Comparison of ENCODE assay signal across 22 mouse cellular contexts in genomic region chr10:92937741-92938285, GRCm38 (mm10).
DNase-seq lines count a peak whose midpoint lies in the region; ATAC-seq and TF ChIP-seq lines count a peak whose summit lies in the region.
"Had no signal": no experiment of that assay in that cellular context is flagged by ENCODE, and none has a peak within 500 bp of the region (broad histone marks: within the 10 kb centered on the region; RNA-seq: fewer than 3 reads in every experiment).

No protein-coding gene starts in this region.

- TF ChIP-seq CTCF in kidney, postnatal 0 days (IDR thresholded peaks at IDR 0.05; ENCODE audit: low read depth), result no peak

- H3K4me2 ChIP-seq in kidney, postnatal 0 days (ENCODE audit: low read length), result no peak overlapping the region
- H3K4me2 ChIP-seq: forebrain, embryonic 13.5 days; heart, embryonic 15.5 days; hindbrain, embryonic 12.5 days; limb, embryonic 15.5 days; liver, embryonic 15.5 days; midbrain, embryonic 12.5 days; neural tube, embryonic 12.5 days had no signal

- no peak overlapping the region for H3K4me3 ChIP-seq in kidney, postnatal 0 days (replicated peaks; ENCODE audit: low read depth, low read length)
- H3K4me3 ChIP-seq: erythroblast, embryonic 14.5 days; forebrain, embryonic 13.5 days; heart, embryonic 15.5 days; hindbrain, embryonic 12.5 days; limb, embryonic 15.5 days; liver, embryonic 15.5 days; midbrain, embryonic 12.5 days; neural tube, embryonic 12.5 days had no signal

- no peak for ATAC-seq in kidney, postnatal 0 days (replicated peaks; ENCODE audit: low FRiP score, low read depth)
- ATAC-seq: CD4-positive, CD25-positive, alpha-beta regulatory T cell, adult 4 months; forebrain, embryonic 13.5 days had no signal

- 35% methylated on average over 10 of the region's 10 CpGs for WGBS in kidney, postnatal 0 days

- H3K9me3 ChIP-seq in kidney, postnatal 0 days (replicated peaks; ENCODE audit: low read length), result no peaks in the 10 kb centered on the region
- H3K9me3 ChIP-seq: forebrain, embryonic 13.5 days; G1E; heart, embryonic 15.5 days; hindbrain, embryonic 12.5 days; limb, embryonic 15.5 days; liver, embryonic 15.5 days; midbrain, embryonic 12.5 days; neural tube, embryonic 12.5 days had no signal

- H3K36me3 ChIP-seq in kidney, postnatal 0 days (ENCODE audit: insufficient read depth, low read length), result no peaks in the 10 kb centered on the region
- H3K36me3 ChIP-seq: G1E; heart, embryonic 15.5 days; hindbrain, embryonic 12.5 days; limb, embryonic 15.5 days; liver, embryonic 15.5 days; midbrain, embryonic 12.5 days; neural tube, embryonic 12.5 days had no signal

- no peak overlapping the region for H3K9ac ChIP-seq in kidney, postnatal 0 days (ENCODE audit: low read depth, low read length)
- H3K9ac ChIP-seq: forebrain, embryonic 13.5 days; heart, embryonic 15.5 days; hindbrain, embryonic 12.5 days; limb, embryonic 15.5 days; liver, embryonic 15.5 days; midbrain, embryonic 12.5 days; neural tube, embryonic 12.5 days had no signal

- H3K27me3 ChIP-seq in kidney, postnatal 0 days (ENCODE audit: insufficient read depth, low read length), result no peaks in the 10 kb centered on the region
- H3K27me3 ChIP-seq: forebrain, embryonic 13.5 days; heart, embryonic 15.5 days; hindbrain, embryonic 12.5 days; limb, embryonic 15.5 days; liver, embryonic 15.5 days; midbrain, embryonic 12.5 days; neural tube, embryonic 12.5 days had no signal

- no peak overlapping the region for H3K27ac ChIP-seq in kidney, postnatal 0 days
- H3K27ac ChIP-seq: forebrain, embryonic 13.5 days; heart, embryonic 15.5 days; hindbrain, embryonic 12.5 days; limb, embryonic 15.5 days; liver, embryonic 15.5 days; macrophage; midbrain, embryonic 12.5 days; neural tube, embryonic 12.5 days had no signal

- DNase-seq in adrenal gland, adult 2 months, result peak; percentile 8
- no peak for DNase-seq in adrenal gland, adult 8-10 months
- DNase-seq in gastrocnemius, postnatal 25 days, result peak; percentile 27
- DNase-seq in gastrocnemius, postnatal 10 days, result no peak
- DNase-seq in kidney, postnatal 0 days (ENCODE audit: low spot score), result peak; percentile 25
- no peak for DNase-seq in kidney, postnatal 25 days
- DNase-seq in thymus, postnatal 4 days, result no peak
- no peak for DNase-seq in natural killer cell, adult 2 months (ENCODE audit: low spot score in 2 of 2)
- DNase-seq: cerebellum, adult 2 months; cerebellum, postnatal 36 days; kidney, adult 18-20 months had no signal

- no peaks in the 10 kb centered on the region for H3K4me1 ChIP-seq in kidney, postnatal 0 days (replicated peaks; ENCODE audit: insufficient read depth, low read length)
- H3K4me1 ChIP-seq: forebrain, embryonic 13.5 days; hindbrain, embryonic 12.5 days; limb, embryonic 15.5 days; liver, embryonic 15.5 days; midbrain, embryonic 12.5 days; neural tube, embryonic 12.5 days had no signal

Comparison
In these comparisons a context has a peak if more than half of its experiments do, and no peak if none do; other contexts are left out.
1. DNase-seq: peak in adrenal gland, adult 2 months (single experiment), gastrocnemius, postnatal 25 days (single experiment) and kidney, postnatal 0 days (single experiment); none in adrenal gland, adult 8-10 months (single experiment), gastrocnemius, postnatal 10 days (single experiment), kidney, postnatal 25 days (0 of 2), thymus, postnatal 4 days (single experiment) and natural killer cell, adult 2 months (0 of 2).